Mouse (Mus musculus) spleen, adult 18-20 months (tissue): Measurements from ENCODE around the gene Zfp704.

Experiments
- DNase-seq, 2 experiments: peaks; one replicate each; pipeline ENCODE4 v3.0.0; 2022; ENCODE audit warnings: mixed read lengths in 2 of 2

Zfp704 gene

DNA sequence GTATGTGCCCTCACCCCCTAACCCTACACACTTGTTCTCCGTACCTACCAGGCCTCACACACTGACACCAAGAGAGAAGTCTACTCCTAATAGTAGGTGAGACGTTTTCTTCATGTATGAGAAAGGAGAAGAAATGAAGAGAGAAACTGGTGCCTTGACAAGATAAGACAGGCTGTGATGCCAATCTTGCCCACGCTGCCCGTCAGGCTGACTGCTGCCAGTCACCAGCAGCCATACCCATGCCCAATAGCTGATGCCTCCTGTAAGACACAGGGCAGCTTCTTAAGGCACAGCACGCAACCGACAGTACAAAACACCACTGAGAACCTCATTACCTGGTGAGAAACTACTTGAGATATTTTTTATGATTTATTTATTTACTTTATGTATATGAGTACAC is 55.0 kb downstream of the Zfp704 start:
- DNase-seq: no peak

DNA sequence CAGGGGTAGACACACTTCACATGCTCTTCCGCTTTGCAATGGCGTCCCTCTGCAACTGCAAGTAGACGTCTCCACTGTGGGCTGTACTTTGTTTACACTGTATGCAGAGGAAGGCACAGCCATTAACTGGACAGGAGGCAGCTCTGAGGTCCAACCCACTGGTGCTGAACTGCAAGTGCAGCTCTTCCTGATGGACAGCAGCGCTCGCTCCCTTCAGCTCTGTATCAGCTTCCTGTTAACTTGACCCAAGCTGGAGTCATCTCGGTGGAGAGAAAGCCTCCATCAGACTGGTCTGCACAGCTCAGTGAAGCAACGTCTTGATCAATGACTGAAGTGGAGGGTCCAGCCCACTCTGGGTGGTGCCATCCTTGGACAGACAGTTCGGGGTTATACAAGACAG is 57.6 kb downstream of the Zfp704 start:
- DNase-seq: no peak

DNA sequence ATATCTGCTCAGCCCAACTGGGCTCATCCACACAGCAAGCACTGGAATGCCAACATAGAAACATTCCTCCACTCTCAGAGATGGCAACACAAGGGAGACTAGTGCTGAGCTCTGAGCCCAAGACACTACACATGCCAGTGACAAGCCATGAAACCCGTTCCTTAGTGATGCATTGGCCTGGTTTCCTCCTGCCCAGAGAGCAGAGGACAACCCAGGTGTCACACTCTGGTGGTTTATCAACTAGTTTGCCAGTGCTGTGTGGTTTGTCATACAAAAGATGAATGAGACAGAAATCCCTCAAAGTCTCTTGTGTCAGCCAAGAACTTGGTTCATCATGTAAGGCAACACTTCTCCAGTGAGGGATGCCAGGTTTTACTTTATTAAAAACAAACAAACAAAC is 59.0 kb downstream of the Zfp704 start:
- no peak for DNase-seq

DNA sequence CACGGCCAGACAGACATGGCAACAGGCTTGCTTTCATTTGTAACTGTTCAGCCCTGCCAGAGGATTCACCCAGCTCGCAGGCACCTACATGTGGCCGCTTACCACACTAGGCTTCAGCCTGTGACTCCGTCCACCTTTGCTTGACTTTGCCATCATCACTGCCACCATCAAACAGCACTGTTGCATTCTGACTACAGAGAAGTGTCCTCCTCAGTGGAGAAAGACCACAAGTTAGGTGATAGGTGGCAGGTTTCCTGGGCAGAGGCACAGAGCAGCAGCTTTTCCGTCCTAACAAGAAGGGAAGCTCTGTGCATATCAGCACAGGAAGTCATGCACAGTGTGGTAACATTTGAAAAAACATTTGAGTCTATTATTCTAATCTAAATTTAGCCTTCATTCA is 60.1 kb downstream of the Zfp704 start:
- DNase-seq: peak in 1 of 2 experiments; percentile 4

DNA sequence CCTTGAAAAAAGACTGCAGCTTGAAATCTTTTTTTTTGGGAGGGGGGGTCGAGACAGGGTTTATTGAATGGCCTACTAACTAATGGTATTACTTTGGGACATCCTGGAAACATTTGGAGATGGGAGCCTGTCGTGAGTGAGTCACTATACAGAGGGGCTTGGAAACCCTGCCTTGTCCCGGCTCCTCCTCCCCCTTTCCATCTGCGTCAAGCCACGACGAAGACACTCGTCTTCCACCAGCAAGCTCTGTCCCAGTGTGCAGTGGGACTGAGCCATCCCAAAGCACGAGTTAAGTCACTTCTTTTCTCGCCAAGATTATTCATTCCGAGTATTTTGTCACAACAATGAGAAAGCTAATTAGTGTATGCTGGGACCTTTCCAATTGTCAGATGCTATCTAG is 61.7 kb downstream of the Zfp704 start:
- DNase-seq: no peak

DNA sequence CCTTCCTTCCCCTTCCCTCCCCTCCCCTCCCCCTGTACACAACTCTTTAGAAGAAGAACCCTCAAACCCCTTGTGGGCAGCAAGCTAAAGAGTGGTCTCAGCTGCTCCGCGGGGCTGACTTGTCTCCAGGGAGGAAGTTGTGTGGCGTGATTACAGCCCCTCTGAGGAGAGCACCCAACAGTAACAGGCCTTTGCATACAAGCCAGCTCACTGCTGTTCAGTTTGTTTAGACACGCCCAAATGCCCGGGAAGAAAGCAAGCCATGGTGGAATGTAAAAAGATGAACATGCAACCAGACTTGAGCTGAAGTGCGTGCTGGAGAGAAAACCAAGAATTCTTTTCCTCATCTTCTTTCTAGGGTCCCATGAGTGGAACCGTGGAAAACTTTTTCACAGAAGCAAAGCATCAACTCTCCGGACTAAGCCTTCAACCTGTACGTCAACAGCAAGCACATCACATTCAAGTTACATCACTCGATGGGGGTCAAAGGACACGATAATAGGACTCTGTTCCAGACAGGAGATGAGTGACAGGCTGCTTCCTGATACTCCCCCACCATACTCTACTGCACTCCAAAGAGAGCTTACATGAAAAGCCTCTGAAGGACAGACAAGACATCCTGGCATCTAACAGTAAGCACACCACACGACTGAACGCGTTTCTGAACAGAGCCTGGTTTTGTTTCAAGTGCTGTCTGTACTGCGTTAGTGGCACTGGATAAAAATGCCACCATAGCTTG is 62.8 kb downstream of the Zfp704 start:
- no peak for DNase-seq

DNA sequence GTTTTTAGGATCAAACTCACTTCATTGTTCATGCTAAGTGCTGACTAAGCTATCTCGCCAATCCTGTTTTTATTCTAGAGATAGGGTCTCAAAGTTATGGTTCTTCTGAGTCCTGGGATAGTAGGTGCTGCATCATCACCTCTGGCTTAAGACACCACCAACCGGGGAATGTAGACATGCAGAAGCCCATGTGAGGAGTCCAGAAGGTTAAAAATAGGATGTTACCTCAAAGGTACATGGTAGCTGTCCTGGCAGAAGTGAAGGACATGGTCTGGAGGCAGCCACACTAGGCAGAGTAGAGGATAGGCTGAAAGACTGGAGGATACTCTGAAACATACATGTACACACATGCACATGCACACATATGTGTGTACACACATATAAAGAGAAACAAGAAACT is 65.5 kb downstream of the Zfp704 start:
- DNase-seq: no peak

DNA sequence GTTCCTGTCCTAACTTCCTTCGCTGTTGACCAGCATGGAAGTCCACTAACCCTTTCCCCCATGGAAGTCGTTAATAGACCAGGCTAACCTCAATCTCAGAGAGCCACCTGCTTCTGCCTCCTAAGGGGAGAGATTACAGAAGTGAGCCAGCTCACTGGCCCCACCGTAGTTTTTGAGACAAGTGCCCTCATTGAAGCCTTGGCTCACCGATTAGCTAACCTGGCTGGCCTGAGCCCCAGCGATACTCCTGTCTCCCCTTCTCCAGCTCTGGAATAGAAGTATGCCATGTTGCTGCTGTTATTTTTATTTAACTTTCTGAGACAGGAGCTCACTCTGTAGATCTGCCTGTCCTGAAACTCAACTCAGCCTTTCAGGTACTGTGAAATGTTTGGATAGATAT is 66.0 kb downstream of the Zfp704 start:
- no peak for DNase-seq

DNA sequence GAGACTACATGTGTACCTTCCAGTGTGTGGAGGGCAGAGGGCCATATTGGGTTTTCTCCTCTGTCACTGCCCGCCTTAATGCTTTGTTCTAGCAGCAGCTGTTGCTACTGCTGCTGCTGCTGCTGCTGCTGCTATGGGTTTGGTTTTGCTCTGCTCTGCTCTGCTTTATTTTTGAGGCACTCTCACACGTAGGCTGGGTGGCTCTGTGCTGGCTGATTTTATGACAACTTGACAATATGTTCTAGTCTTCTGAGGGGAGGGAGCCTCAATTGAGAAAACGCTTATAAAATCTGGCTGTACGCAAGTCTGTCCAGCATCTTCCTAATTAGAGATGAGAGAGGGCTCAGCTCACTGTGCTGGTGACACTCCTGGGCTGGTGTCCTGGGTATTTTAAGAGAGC is 66.4 kb downstream of the Zfp704 start:
- no peak for DNase-seq

DNA sequence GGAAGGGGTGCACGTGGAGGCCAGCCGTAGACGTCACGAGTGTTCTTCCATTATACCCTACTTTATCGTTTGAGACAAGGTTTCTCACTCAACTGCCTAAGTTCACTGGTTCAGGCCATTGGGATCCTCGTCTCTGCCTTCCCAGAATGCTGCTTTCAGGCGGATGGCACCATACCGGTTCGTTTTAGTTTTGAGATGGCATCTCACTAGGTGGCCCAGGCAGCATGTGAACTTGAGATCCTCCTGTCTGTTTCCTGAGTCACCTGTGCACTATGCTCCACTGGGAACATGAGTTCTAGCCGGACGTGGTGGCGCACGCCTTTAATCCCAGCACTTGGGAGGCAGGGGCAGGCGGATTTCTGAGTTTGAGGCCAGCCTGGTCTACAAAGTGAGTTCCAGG is 68.3 kb downstream of the Zfp704 start:
- DNase-seq: no peak

DNA sequence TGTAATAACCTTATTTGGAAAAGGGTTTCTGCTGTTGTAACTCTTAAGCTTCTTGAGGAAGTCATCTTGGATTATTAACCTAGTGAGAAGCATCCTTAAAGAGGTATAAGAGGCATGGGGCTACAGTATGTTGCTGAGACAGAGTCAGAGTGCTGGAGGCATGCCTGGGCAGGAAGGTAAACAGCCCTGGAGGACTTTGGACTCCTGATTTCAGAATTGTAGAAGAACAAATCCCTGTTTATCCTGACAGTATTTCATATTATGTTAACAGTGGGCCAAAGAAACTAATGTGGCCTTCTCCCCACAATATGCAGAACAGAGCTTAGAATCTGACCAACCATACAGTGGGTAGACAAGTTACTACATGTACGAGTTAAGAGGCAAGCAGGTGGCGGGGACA is 71.4 kb downstream of the Zfp704 start:
- no peak for DNase-seq

DNA sequence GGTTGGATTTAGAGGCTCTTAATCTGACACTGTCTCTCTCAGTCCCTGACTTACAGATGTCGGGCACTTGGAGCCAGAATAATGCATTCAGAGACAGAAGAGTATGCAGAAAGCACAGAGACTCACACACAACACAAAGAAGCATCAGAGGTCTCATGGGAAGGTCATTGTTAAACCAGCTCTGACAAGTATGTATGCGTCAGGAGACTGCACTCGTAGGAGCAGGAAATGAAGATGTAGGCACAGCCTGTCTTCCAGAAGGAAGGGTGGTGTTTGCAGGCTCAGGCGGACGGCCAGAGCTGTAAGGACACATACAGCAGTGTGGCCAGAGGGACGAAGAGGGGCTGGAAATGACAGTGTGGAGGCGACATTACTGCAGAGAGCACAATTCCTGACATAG is 72.0 kb downstream of the Zfp704 start:
- no peak for DNase-seq

DNA sequence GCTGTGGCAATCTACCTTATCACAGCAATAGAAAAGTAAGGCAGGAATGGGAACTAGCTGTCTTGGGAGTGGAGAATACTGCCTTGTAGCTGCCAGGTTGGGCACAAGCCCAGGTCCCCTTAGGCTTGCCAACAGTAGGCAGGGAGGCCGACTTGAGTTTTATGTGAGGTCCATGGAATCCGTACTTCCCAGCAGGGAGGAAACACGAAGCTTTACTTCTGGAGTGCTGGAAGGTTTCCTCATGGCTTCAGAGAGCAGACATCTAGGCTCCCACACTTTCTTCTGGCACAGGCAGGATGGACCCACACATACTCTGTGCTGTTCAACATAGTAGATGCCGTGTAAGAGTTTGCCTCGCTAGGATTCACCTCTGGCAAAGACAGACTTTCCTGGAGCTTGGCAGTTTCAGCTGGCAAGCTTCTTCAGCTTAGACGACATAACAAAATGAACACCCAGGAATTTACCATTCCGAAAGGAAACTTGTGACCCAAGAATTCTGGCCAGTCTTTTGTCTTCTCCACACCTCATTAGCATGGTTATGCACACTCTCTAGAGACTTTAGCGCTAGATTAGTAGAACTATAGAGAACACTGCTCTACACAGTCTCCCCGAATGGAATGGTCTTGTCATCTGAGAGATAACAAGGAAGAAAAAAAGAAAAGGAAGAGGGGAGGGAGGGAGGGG is 79.6 kb downstream of the Zfp704 start:
- no peak for DNase-seq

DNA sequence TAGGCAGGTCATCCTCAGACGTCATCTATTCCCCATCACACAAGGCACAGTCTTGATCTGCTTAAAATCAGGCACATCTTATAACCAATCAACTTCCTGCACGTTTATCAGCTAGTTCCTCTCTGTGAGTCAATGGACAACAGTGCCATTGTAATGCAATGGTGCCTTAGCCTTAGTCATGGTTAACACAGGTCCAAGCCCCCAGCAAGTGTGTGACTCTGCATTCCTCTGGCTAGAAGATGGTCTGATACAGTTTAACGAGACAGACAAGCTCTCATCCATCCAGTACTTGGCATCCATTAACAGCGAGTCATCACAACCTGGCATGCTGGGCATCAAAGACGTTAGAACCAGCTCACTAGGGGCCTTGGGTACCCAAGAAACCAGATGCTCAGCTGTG is 85.5 kb downstream of the Zfp704 start:
- DNase-seq: no peak

DNA sequence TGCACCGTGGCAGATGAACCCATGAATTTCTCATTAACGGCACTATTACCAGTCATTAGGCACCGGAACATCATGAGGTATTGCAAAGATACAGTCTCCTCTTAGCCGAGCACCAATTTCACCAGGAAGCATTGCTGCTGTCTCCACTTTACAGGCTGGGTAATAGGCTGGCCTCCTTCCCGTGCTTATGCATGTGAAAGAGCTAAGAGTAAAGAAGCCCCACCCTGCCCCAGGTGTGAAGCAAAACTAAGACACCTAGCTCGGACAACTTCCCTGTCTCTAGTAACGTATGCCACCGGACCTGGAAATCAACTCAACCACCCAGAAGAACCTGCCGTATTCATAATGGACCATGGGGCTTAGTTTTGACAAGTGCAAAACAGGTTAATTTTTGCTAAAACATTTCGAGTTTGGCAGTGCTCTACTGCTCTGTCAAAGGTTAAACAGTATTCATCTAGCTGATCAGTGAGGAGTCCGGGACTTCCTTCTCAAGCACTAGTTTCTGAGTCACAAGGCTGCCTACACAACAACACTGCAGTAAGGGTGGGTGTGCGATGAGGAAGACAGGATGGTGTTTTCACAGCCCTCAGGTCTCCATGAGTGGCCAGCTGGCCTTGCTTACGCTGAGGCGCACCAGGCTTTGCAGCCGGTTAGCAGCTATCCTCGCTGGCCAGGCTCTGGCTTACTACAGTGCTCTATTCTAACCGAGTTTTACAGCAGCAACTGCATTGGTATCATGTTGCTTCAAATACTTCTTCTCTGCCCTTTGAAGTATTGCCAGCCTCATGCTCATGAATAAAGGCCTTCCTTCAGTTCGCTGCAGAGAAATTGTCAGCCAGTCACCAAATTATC is 86.6 kb downstream of the Zfp704 start:
- DNase-seq: no peak

DNA sequence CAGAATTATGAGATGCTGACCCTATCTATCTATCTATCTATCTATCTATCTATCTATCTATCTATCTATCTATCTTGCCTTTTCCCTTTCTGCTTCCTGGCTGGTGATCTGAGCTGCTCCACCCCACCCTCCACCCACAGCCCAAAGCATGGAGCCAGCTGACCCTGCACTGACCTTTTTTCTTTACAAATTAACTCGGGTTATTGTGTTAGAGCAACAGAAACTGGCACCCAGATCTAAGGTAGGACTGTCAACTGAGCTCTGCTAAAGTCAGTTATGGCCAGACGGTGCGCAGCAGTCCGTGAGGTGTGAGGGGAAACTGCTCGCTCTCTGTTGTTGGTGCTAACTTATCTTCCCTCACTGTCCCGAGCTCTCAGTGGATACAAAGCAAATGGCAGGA is 87.9 kb downstream of the Zfp704 start:
- DNase-seq: no peak

DNA sequence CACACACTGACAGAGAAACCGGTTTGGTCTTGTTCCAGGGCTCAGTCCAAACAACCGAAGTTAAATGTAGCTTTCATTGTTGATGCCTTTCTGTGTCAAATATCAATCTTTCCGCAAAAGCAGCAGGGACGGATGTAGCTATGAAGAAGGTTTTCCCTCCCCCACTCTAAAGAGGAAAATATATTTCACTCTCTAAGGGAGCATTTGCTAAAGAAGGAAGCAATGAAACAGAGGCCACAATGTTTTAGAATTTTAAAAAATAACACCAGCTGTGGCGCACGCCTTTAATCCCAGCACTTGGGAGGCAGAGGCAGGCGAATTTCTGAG is 89.2 kb downstream of the Zfp704 start:
- DNase-seq: no peak

DNA sequence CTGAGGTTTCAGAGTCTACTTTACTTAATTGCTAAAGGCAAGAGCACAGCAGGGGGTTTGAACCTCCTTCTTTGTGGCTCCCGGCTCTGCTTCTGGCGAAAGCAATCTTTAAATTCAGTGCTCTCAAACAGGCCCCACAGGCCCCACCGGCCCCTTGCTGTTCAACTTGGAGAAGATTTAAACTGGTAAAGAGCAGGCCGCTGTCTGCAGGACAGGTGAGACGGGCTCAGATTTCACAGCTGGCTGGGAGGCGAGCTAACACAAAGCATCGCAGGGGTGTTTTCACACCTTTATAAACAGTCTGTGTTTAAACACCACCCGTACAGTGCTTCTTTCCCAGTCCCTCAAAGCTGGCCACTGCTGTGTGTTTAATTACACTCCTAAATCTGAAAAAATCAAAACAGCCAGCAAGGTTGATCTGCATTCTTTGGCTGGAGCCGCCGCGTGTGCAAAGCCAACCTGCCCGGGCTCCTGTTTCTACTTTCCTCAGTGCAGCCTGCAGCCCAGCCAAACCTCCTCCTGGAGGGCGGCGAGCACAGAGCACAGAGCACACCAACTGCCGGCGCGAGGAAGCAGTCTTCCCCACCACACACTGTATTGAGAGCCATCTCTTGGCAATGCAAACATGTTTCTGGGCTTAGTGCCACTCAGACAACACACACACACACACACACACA is 89.7 kb downstream of the Zfp704 start:
- DNase-seq: no peak

DNA sequence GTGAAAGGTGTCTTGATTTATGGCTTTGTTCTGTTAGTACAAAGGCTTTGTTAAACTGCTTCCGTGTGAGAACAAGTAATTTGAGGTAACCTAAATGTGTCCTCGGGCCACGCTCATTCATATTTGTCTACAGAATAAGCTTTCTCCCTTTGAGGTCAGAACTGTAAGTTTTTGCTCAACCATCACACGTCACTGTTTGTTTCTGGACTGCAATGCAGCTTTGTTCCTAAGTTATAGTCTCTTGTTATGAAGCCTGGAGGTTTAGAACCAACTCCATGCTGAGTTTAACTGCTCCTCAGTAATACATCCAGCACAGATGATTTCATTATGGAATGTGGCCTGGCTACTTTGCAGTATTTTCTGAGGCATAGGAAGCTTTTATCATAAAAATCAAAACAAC is 90.4 kb downstream of the Zfp704 start:
- DNase-seq: no peak

DNA sequence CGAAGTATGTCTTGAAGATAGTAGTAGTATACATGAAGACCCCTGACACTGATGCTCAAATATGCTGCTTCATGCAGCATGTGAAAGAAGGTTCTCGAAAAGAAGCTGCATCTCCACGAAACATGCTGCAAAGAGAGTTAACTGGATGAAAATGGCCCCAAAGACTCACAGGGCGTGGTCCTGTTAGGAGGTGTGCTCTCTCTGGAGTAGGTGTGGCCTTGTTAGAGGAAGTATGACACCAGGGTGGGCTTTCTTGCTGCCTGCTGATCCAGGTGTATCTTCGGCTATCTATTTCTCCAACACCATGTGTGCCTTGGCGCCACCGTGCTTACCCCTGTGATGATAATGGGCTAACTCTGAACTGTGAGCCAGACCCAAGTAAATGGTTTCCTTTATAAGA is 90.9 kb downstream of the Zfp704 start:
- DNase-seq: no peak

DNA sequence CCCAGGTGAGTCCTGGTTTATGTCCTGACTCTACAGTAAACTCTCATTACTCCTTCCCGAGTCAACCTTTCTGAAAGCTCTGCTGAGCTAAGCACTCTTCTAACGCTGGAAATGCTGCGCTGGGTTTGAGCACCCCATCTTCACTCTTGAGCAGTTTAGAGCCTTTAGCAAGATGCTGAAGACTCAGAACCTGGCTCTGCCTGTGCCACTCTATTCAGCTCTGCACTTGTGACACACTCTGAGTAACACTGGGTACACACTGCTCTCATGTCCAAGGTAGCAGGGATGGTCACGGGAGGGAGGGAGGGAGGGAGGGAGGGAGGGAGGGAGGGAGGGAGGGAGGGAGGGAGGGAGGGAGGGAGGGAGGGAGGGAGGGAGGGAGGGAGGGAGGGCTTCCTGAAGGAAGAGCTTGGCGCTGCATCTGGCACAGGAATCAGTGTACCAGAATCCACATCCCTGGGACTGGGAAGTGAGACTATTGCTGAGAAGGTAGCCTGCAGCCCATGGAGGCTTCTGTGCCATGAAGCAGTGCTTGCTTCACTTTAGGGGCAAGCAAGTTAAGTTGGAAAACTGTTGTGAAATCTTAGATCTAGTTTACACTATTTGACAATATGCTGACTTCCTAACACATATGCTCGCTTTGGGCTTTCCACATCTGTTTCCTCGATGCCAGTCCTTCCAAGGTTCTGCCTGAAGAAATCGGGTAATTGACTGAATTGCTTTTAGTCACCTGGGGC is 93.6 kb downstream of the Zfp704 start:
- DNase-seq: no peak

DNA sequence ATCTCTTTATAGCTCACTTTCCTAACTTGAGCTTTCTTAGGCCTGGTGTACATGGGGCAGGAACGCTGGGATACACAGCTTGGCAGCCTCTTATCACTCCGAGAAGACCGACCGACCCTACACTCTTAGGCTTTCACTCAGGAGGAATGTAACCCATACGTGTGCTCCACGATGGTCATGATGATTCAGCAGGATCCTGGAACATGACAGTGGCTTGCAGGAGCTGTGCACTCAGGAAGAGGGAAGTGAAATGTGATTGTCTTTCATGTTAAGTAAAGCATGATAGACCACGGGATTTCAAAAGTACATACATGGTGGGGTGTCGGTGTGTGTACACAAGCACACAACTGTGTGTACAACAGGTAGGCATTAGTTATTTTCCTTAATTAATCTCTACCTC is 94.4 kb downstream of the Zfp704 start:
- DNase-seq: no peak

DNA sequence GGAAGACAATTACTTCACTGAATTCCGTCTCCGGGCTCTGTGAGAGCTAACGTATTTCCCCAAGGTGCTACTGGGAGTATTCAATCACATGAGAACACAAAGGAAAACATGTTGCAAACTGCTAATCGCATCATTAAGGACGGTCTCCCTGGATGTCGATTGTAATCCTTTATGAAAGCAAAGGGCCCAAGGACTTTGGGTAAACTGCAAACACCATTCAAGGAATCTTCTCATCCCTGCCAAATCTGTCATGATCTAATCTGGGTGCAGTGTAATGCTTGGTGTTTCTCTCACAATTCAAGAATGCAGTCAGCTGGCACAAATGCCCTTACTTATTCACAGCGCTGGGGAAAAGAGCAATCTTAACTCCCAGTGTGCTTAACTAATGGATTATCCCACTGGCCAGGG is 96.2 kb downstream of the Zfp704 start:
- DNase-seq: no peak
